Mouse (Mus musculus): Measurements from ENCODE around the gene Srgap2.
A peak's percentile ranks its signal among the peaks of the same experiment; 100 is the strongest.
"Not testable (repeated sequence)": the region's sequence is repeated elsewhere in the genome, so short reads cannot be mapped to it uniquely, and the experiment has no call there.

Srgap2 gene

DNA sequence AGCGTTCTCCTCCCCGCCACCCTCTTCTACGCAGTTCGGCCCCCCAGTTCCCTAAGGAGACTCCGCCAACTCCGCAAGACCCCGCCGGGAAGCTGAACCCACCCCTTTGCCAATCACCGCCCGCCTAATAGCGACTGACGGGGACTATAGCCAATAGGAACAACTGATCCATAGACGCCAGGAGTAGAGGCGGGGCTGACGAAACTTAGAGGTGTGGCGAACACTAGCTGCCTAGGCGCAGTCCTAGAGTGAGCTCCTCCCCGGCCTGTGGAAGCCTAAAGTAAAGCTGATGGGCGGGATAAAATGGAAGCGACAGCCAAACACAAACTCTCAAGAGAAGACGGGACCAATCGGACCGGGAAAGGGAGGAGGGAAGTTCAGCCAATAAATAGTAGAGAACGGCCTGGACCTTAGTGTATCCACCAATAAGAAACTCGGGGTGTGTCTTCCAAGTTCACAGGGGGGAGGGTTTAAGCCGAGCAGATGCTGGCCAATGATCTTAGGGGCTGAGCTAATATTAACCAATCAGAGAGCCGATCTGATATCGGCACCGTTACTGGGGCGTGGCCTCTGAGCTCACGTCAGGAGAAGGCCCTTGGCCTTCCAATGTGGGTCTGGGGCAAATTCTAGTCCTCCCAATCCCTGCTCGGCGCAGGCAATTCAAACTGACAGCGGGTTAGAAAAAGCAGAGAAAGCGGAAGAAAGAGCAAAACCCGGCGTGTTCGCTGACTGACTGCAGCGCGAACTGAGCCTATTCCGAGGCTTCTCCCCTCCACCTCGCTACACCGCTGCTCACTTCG lies at the start of gene Srgap2, which contains the start of gene Fam72a:
Gene Srgap2, minus strand, starts transcription at position 72 of the 800 bp plus-strand sequence.
Gene Fam72a, plus strand, starts transcription at position 623 of the 800 bp plus-strand sequence.
- DNase-seq: peak; percentile 99

DNA sequence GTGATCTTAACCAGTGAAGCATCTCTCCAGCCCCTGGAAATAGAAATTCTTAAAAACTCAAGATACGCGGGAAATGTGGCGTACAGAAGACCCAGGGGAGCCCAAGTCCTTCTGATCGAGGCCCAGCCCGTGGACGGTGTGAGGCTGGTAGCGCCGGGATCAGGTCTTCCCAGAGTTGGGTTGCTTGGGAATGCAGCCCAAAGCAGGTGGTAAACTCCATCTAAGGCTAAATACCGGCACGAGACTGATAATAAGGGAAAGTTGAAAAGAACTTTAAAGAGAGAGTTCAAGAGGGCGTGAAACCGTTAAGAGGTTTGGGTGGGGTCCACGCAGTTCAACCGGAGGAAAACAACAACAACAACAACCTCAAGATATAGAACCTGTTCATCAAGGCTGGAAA lies 46.6 kb upstream of the Srgap2 start:
- DNase-seq: peak; percentile 24 to 37

DNA sequence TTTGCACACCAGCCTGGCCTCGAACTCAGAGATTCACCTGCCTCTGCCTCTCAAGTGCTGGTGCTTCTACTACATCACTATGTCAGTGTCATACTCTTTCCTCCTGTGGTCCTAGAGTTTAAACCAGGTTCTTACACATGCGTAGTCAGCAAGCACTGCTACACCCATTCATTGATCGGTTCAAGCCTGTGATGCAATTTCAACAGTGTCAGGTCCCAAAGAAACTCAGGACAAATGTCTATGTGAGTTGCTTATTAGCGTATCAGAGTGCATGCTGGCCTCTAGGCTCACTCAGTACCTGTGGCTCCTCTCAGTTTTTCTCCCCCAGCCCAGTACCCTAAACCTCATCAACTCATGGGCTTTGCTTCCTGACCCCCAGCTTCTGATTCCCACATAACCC lies 43.2 kb upstream of the Srgap2 start:
- no peak for DNase-seq

DNA sequence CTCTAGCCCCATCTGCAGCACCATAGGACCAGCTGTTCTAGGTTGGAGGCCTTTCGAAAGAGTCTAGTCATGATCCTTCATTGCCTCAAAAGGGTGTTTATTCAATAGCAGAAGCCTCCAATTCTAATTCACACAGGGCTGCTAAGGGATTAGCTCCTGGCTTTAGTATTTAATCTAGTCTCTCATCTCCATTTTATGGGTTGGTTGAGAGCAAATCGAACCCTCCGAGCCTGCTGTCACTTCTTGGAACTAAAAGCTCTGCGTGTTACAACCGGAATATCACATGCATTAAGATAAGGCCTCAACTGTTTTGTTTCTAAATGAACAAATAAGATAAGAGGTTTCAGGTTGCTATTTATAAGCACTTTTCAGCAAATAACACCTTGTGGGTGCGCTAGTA lies 42.6 kb upstream of the Srgap2 start:
- DNase-seq: no peak

DNA sequence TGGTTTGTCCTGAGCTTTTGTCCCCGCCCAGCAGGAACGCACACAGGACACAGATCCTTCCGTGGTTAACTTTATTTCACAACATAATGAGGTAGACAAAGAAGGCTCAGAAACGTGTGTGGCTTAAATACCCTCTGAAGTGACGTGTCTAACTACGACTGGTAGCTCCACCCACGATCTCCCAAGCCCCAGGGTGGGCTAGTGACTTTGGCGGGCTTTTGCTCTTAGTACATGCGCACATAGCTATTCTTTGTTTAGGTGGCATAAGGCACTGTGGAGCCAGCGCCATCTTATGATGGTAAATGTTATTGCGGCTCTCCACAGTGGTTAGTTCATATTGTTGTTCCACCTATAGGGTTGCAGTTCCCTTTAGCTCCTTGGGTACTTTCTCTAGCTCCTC lies 38.9 kb upstream of the Srgap2 start:
- not testable (repeated sequence) for DNase-seq

DNA sequence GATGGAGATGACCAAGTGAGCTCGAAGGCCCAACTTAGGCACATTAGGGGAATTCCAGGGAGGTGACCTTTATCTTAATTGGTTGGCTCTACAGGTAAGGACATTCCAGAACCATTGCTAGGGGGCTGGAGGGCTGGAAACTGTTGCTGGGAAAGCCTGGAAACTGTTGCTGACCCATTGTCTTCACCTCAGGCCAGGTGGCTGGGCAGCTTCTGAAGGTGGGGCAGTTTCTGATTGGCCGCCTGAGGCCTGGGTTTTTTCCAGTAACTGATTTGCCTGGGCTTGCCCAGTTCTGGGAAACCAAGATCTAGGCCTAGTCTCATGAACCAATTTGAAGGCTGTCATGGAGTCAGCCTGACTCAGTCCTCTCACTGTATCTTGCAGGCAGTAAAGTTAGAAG lies 34.9 kb upstream of the Srgap2 start:
- no peak for DNase-seq

DNA sequence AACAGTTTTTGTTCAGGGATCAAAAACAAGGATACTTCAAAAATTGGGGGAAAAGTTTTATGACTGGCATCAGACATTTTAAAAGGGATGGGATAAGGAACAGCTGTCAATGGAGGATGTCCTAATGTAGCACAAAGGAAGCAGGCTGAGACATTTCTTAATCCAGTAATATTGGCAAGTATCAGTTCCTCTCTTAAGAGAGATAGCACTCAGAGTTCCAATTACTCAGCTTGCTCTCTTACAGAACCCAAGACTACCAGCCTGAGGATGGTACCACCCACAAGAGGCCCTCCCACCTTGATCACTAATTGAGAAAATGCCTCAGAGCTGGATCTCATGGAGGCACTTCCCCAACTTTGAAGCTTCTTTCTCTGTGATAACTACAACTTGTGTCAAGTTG lies 33.3 kb upstream of the Srgap2 start:
- DNase-seq: no peak

DNA sequence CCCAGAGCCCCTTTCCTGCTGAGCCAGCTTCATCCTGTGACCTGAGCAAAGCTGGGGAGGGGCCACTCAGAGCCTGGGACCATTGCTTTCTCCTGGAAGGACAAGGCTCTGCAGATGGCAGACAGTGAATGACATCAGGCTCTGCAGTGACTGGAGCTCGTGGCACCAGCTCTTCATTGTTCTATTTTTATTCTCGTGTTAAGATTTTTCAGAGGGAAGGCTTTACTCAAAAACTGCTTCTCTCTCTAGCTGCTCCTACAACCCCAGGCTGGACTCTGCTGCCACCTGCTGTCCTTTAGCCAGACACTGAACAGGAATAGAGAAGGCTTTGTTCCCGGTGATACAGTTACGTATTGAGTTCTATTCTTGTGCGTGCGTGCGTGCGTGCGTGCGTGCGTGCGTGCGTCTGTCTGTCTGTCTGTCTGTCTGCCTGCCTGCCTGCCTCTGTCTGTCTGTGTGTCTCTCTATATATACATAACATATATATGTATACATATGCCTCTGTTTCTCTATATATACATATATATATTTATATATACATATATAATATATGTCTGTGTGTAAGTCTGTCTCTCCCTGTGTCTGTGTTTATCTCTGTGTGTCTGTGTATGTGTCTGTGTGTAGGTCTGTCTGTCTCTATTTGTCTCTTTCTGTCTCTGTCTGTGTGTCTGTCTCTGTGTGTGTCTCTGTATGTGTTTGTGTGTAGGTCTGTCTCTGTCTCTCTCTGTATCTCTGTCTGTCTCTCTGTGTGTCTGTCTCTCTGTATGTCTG lies 28.1 kb upstream of the Srgap2 start:
- peak; percentile 77 to 87 for DNase-seq

DNA sequence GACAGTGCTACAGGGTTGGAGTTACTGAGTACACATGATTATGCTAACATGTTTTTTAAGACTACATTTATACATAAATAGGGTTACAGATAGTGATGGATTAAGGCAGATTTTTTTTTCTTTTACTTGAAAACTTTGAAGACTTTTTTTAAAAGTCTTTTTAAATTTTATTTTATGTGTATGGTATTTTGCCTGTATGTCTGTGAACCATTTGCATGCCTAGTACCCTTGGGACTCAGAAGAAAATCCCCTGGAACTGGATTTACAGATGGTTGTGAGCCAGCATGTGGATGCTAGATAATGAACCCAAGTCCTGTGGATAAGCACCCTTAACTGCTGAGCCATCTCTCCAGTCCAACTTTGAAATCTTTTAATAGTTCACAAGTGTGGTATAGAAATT lies 26.3 kb upstream of the Srgap2 start:
- no peak for DNase-seq

DNA sequence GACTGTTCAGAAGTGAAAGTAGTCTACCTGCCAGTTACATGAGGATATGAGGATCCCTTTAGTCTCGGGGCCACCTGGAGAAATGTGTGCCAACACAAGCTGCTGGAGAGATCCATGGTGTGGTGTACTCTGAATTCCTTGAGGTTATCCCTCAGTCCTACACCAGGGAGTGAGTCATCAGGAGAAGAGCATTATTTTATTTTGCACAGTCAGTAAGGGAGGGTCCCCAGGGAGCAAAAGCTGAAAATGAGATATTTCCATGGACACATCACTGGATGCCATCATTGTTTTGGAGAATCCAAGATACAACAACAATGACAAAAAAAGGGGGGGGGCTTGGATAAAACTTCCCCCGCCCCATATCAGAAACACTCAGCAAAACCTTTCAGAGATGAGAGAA lies 24.8 kb upstream of the Srgap2 start:
- no peak for DNase-seq

DNA sequence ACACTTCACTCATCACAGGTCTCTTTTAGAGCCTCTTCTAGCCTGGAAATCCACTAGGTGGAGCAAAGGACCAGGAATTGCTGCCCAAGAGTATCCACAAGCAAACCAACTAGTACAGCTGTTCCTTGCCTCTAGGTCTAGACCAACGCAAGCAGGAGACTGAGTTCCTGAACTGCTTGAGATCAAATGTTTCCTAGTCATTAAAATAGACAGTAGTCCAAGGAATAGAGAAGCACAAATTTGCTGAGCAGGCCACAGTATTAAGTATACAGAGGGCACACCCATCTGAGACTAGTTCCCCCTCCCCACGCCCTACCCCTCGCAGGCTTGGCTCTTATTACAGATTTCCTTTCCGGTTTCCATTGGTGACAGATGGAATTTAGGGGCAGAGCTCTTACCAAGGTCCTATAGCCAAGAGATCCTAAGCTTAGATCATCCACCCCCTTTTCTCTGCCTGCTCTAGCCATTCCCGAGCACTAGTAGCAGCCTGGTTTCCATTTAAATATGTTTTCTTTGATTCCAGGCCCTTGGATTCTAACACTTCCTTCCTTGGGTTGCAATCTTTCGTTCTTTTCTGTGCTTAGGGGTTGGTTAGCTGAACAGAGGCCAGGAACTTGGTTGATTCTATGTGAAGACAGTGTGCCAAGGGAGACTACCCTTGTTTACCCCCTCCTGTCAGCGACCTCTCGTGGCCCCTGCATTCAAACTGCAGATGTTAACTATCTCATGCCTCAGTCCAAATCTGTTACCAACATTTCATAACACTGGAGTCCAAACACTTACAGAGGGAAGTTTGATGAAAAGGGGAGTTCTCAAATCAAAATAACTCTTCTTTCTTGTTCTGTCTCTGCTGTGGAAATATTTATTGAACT lies 21.6 kb upstream of the Srgap2 start:
- DNase-seq: peak in 1 of 2 experiments; percentile 27

DNA sequence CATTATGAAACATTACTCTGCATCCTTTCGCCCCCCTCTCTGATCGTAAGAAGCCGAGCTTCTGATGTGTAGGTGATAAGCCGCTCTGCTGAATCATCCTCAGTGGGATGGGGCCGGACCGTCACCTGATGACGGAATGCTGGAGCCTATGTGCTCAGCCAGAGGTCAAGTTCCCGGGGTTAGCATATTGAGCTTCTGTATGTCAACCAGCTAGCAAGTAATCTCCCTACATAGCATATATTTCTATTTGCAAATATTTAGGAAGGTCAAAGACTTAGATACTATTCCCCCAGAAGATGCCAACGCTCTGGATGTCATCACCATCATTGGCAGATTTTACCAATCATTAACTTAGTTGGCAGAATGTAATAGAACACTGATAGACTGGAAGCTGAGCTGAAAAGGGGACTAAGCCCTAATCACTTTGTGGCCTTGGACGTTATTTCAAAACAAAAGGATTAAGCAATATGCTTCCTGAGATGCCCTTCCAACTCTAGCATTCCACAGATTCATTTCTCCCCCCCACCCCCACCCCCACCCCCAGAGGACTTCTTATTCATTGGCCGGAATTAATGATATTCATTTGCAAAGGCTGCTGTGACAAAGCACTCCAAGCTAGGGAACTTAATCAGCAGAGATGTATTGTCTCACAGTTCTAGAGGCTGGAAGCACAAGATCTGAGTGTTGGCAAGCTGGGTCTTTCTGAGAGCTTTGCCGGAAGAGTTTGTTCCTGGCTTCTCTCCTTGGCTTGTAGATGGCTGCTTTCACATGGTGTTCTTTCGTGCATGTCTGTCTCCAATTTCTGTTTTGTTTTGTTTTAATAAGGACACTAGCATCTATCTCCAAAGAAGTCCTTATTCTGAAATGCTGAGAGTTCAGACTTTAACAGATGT lies 19.9 kb upstream of the Srgap2 start:
- no peak for DNase-seq

DNA sequence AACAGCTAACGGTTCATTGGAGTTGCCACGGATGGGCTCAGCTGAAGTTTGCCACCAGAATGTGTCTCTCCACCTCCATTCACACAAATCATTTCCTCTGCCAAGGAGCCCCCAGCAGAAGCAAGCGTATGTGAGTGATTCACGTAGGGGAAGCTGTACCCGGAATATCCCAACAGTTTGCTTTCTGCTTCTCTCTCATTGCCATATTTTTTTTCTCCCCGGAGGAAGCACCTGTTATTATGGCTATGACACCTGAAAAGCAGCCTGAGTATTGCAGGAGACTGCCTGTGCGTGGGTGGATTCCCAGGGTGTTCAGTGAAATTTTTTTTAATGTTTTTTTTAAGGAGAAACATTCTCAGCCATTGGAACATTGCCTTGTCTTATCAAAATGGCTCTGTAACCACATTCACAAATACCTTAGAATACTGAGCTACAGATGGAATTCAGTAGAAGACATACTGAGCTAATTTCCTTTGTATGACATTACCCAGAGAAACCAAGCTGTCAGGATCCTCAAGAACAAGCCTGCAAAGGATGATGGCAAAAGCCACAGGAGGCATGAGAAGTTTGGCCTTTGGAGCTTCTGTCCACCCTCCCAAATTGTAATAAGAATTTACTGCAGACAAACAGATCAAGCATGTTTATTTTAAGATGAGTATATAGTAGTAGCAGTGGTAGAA lies 16.9 kb upstream of the Srgap2 start:
- DNase-seq: no peak

DNA sequence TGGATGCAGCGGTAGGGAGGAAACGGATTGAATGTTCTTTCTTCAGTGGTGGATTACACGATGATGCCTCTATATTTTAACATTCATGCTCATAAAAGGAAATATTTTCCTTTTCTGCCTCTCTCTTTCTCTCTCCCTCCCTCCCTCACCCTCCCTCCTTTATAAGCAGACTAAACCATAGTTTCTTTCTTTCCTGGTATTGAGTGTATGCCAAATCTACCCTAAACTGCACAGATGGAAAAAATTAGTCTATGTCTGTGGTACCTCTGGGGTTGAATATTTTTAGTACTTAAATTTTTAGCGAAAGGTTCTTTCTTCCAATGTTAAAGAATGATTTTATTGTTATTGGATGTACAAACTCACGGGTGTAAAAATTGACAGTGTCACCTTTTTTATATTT lies 14.8 kb upstream of the Srgap2 start:
- DNase-seq: no peak

DNA sequence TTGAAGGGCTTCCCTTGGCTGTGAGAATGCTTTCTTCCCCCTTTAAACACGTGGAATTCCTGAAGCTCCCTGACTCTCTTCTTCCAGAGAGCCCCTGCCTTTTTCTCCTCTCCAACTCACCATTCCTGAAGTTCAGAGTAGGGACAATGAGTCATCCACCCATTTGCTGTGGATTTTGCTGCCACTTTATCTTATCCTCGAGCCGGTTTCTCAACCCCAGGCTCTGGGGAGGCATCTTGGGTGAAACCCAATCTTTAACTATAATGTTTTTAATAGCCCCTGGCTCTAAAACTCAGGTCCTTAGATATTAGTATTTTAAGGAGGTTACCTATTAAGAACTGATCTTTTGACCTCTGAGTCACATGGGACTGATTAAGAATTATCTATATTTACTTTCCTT lies 14.3 kb upstream of the Srgap2 start:
- no peak for DNase-seq

DNA sequence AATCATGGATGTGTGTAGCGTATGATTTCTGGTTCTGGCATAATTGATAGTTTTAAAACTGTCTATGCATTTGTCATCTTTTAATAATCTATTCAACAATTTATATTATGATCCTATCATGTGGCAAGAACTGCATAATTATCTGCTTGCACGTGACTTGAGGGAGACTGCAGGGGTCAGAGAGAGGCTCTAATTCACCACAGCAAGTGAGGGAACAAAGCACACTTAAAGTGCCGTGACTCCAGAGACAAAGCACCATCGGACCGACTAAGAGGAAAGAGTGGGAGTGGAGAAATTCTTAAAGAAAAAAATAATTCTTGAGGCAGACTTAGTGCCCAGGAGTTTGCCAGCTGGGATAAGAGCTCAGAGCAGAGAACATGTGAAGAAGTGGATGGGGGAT lies 13.6 kb upstream of the Srgap2 start:
- DNase-seq: no peak

DNA sequence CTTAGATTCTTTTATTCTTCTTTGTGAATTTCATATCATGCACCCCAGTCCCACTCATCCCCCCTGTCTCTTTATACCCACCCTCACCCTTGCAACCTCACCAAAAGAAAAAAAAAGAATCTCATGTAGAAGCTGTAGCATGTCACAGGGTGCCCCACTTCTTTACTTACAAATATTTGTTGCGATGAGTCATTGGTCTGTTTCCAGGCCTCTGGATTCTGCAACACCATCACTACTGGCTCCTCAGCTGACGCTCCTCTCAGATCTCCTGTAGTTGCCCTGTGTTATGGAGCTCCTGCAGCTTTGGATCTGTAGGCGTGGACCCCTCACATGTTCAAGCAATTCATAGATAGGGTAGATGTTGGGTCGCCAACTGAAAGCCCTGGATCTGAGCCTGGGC lies 12.6 kb upstream of the Srgap2 start:
- DNase-seq: no peak

DNA sequence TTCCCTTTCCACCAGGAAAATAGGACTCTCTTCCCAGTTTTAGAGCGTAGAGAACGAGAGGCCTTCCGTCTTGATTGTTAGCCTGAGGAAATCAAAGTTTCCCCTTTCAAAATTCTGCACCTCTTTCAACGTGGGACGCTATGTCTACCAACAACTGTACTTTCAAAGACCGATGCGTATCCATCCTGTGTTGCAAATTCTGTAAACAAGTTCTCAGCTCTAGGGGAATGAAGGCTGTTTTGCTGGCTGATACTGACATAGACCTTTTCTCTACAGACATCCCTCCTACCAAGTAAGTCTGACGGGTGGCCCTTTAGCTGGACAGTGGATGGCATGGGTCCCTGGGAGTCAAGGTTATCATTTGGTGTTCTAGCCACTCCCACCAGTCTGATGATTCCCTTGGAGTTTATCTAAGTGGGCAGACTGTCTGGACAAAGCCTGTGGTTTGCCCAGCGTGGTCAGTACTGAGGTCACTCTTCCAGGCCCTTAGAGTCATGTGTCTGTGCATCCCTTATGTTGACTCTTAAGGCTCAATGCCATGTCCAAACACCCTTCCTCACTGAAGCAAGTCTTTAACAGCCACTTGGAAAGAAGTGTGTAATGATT lies 1.5 kb upstream of the Srgap2 start:
- no peak for DNase-seq

DNA sequence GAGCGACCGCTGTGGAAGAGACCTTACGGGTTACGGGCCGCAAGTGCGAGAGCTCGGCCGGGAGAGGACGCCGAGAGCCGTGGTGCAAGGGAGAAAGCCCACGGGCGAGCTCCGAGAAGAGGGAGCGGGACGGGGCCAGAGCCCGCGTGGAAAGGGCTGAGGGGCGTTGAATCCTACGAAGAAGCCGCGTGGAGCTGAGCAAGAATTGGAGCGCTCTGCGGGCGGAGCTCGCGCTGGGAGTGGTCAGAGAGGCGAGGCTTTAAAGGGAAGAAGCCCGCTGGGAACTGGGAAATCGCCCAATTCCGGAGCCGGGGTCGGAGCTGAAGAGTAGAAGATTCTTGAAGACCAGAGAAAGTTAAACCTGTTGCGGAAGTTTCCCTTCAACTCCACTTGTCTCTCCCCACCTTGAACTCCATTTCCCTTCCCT lies 942 bp upstream of the Srgap2 start:
- DNase-seq: peak; percentile 74 to 79

DNA sequence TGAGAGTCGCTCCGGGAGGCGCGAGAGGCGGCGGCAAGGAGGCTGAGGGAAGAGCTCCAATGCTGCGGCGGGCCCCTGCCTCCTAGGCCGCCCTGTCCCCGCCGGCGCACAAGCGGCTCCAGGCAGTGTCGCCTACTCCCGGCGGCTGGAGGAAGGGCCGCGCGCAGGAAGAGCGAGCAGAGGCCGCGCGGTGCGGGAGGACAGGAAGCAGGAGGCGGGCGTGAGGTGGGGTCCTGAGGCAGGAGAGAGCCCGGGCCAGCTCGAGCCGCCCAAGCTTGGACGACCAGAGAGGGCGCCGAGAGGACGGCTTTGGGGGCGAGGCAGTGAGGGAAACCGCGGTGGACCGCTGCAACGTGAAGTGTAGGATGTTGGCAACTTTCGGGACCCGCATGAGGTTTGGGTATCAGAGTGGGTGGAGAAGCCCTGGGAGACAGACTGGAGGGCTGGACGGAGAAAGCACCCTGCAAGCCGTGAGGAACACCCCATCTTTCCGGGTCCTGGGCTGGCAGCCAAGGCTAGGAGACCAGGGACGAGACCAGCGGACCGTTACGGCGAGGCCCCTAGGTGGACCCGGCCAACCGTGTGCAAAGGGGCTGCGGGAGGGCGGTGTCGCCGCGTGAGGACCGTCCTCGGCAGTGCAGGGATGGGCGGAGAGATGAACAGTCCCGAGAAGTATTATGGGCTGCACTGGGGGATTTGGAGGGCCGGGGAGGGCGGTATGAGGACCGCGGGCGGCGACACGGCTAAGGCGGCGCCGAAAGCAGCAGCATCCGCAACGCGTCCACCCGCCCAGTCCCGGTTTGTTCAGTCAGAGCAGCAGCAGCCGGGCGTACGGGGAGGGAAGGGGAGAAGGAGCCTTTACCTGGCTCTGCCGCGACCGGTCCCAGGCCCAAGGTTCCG lies 531 bp downstream of the Srgap2 start:
- peak; percentile 74 to 89 for DNase-seq

Data from kidney, postnatal 25 days (tissue).